Mouse (Mus musculus): ENCODE measurements around the gene Cldn6. TPM values are rescaled to one million over a fixed set of nuclear protein-coding genes. Genes with fewer than 3 reads are reported as not detected.

The Cldn6 gene
- total RNA-seq, 2 experiments from 2014 or later: not detected

DNA sequence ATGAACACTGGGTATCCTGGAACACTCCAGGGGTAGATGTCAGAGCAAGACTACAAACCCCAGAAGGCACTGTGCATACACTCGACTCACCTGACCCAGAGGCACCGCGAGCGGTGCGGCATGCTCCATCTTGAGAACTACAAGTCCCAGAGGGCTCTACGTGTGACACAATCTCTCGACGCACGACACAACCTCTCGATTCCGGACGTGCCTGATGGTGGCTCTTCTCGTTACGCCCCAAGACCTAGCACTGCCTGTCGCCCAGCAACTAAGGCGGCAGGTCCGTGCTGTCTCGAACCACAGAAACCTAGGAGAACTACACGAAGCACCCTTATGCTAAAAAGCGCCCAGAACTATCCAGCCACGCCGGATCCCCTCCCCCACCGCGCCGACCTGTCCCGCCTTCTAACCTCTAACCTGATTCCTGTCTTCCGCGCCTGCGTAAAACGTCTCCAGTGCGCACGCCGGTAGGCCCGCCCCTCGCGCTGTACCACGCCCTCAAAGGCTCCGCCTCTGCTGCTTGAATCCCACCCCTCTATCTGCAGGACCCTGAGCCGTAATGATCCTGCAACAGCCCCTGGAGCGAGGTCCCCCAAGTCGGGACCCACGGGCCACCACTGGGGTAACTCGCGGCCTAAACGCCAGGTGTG lies 5.5 kb upstream of the Cldn6 start, which contains the start of the genes Hcfc1r1 and Thoc6:
Gene Hcfc1r1 (plus strand): TSS at position 173 of the 650 bp plus-strand sequence.
Gene Thoc6 (minus strand): TSS at position 459 of the 650 bp plus-strand sequence.
- intact Hi-C loops (cut with DNase I): loop anchor here (5.0 kb wide), 1 partner anchor 34 kb away; no protein-coding TSS in a partner anchor
- peak; percentile 95 to 96 for DNase-seq (ENCODE audit: low spot score in 2 of 2)

DNA sequence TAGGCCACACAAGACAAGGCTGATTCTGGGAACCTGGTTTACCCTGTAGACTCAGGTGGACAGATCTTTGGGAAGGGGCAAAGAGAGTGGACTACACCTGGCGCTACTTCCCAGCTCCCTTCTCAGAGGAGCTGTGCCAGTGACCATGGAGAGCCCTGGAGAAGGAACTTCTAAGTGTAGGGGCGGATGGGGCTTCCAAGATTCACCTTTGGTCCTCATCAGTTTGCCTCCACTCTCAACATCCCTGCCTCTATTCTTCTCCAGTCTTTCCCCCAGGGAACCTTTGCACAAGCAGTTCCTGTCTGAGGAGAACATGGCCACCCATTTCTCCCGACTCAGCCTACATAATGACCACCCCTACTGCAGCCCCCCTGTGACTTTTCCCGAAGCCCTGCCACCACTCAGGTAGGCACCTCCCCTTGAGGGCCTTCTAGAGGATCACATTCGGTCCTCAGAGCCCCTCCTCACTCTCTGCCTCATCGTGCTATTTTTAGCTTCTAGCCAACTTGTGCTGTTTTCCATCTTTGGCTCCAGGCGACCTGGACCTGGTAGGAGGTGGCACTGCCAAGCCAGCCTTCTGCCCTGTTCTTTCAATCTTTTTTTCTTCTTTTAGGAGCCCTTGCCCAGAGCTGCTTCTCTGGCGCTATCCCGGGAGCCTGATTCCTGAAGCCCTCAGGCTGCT lies 4.6 kb upstream of the Cldn6 start:
- intact Hi-C loops (cut with DNase I): loop anchor here (5.0 kb wide), 1 partner anchor 33 kb away; no protein-coding TSS in a partner anchor
- DNase-seq (ENCODE audit: low spot score in 2 of 2): no peak

DNA sequence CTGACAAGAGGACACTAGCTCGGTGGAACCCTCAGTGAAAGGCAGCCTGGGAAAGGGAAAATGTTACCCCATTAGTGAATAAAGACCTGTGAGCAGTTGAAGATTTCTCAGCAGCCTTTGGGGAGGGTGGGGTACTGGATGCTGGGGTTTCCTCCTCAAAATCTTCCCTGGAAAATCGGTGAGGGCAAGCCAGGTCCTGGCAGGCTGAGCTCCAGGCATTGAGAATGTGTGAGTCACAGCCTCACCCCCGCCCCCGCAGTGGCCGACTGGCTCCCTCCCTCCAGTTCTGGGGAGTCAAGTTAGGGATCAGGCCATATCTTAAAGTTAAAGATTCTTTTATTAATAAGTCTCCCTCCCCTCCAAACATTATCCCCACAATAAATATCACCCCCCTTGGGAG lies 3.9 kb upstream of the Cldn6 start:
- intact Hi-C loops (cut with DNase I): no loop called here
- no peak for DNase-seq (ENCODE audit: low spot score in 2 of 2)

DNA sequence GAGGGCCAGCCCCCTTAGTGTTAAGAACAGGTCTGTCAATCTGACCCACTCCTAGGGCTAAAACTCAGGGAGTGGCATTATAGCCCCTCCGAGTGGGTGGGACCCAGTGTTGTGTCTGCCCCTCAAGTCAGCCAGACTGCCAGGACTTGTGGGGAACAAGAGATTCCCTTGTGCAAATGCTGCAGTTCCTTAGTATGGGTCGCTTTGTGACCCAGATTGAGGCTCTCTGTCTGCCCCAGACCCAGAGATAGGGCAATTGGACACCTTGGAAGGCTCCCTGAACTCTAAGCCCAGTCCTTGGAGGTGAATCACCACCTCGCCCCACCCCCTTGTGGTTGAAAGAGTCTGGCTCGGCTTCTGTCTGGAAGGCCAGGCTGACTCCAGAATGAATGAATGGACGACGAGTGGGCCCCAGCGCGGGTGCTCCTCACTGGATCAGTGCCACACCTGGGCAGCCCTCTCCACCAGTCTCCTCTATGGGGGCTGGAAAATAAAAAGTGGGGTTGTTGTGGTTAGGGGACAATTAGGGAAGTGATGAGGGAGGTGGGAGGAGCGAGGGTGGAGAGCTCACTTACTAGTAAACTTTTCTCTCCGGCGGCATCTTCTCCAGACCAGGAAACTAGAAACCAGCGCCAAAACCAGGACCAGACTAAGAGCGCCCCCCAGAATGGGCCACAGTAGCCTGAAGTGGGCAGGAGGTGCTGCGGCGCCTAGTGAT lies 3.3 kb upstream of the Cldn6 start:
- DNase-seq (ENCODE audit: low spot score in 2 of 2): peak in 1 of 2 experiments; percentile 32
- intact Hi-C loops (cut with DNase I): no loop called here

DNA sequence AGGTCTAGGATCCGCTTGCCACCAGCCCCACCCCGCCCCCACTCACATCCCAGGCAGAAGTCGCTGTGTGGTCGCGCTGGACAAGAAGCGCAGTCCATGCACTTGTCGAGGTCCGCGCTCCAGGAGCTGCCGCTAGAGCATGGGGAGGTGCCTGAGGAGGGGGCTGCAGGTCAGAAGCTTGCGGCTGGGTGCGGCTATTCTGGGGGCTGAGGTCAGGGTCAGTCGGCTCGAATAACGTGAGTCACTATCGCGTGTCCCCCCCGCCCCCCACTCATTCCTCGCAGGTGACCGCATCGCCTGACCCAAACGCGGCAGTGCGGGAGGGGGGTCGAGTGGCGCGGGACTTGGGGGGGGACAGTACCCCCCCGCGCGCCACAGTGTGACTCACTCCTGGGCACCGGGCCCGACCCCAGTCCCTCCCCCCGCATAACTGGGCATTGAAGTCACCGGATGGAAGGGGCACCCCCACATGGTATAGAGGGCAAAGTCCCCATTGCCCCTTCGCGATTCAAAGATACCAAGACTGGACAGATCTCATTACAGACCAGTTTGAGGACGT lies 2.5 kb upstream of the Cldn6 start:
- intact Hi-C loops (cut with DNase I): no loop called here
- DNase-seq (ENCODE audit: low spot score in 2 of 2): no peak

DNA sequence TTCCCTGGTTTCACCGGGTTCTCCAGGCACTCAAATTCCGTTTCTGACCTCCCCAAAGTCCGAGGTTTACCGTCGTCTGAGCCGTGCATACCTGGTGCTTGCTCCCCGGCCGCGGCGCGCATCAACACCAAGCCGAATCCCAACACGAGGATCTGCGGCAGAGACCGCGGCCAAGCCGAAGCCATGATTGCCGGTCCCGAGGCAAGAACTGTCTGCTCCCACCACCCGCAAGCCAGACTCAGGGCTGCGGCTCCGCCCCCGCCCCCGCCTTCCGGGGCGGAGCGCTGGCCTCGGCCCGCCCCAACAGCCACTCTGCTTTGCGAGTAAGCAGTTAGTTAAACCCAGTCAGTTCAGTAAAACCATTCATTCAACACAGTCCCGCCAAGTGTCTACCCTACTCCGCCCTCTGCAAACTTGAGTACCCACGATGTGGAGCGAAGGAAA lies 1.8 kb upstream of the Cldn6 start, which contains the start of gene Tnfrsf12a:
Gene Tnfrsf12a (minus strand): TSS at position 233 of the 444 bp plus-strand sequence.
- intact Hi-C loops (cut with DNase I): no loop called here
- DNase-seq (ENCODE audit: low spot score in 2 of 2): peak; percentile 74 to 84

DNA sequence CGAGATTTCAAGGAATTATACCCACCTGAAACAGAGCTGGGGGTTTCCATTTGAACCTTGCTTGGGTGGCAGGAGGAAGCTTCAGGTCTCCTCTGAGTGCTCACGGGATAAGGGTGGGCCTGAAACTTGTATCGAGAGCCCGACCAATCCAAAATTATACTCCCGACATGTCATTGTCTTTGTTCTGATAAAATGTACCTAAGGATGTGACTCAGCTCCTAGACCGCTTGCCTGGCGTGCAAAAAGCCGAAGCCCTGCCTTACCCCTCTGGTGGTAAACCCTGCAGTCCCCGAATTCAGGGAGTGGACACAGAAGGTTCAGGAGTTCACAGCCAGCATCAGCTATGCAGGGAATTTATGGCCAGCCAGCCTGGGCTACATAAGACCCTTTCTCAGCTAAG lies 1.3 kb downstream of the Cldn6 start:
- intact Hi-C loops (cut with DNase I): no loop called here
- no peak for DNase-seq (ENCODE audit: low spot score in 2 of 2)

DNA sequence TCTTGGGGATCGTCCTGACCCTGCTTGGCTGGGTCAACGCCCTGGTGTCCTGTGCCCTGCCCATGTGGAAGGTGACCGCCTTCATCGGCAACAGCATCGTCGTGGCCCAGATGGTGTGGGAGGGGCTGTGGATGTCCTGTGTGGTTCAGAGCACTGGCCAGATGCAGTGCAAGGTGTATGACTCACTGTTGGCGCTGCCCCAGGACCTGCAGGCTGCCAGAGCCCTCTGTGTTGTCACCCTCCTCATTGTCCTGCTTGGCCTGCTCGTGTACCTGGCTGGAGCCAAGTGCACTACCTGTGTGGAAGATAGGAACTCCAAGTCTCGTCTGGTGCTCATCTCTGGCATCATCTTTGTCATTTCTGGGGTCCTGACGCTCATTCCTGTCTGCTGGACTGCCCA lies 2.0 kb downstream of the Cldn6 start:
- intact Hi-C loops (cut with DNase I): no loop called here
- DNase-seq (ENCODE audit: low spot score in 2 of 2): no peak

DNA sequence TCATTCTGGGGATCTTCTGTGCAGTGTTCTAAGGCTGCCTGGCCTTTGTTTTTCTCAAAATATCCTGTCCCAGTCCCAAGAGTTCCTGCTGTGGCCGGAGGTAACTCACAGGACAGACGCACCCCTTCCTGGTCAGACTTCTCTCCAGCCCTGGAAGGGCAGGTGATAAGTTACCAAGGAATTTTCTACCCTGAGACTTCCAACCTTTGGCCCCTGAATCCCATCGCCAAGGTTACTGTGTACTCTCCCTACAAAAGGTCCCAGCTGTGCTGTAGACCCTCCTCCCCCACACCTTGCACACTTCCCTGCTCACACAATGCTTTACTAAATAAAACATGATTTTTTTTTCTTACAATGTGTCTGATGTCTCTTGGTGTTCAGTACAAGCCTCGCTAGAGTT lies 3.0 kb downstream of the Cldn6 start:
- DNase-seq (ENCODE audit: low spot score in 2 of 2): no peak
- intact Hi-C loops (cut with DNase I): no loop called here

DNA sequence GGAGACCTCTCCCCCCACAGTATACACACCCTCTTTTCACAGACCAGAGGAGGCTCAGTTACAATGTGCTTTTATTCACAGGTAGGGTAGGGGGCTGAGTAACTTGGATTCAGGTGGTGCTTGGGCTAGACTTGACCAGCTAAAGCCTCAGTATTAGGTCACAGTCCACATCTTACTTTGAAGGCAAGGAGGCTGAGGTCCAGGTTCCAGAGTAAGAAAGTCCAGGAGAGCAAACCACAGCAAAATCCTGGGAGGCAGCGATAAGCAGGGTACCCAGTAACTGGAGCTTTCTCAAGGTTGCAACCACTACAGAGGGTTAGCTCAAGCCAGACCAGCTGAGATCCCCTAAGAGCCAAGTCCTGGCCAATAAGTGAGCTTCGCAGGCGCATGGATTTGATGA lies 3.5 kb downstream of the Cldn6 start:
- intact Hi-C loops (cut with DNase I): no loop called here
- no peak for DNase-seq (ENCODE audit: low spot score in 2 of 2)

DNA sequence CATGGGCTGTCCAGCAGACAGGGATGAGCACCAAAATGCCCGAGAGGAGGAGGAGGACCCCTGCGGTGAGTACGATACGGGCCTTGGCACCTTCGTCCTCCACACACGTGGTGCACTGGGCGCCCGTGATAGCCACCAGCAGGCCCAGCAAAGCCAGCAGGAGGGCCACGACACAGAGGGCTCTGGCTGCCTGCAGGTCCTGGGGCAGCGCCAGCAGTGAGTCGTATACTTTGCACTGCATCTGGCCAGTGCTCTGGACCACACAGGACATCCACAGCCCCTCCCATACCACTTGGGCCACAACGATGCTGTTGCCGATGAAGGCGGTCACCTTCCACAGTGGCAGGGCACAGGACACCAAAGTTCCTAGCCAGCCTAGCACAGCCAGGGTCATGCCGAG lies 4.2 kb downstream of the Cldn6 start:
- intact Hi-C loops (cut with DNase I): no loop called here
- no peak for DNase-seq (ENCODE audit: low spot score in 2 of 2)

DNA sequence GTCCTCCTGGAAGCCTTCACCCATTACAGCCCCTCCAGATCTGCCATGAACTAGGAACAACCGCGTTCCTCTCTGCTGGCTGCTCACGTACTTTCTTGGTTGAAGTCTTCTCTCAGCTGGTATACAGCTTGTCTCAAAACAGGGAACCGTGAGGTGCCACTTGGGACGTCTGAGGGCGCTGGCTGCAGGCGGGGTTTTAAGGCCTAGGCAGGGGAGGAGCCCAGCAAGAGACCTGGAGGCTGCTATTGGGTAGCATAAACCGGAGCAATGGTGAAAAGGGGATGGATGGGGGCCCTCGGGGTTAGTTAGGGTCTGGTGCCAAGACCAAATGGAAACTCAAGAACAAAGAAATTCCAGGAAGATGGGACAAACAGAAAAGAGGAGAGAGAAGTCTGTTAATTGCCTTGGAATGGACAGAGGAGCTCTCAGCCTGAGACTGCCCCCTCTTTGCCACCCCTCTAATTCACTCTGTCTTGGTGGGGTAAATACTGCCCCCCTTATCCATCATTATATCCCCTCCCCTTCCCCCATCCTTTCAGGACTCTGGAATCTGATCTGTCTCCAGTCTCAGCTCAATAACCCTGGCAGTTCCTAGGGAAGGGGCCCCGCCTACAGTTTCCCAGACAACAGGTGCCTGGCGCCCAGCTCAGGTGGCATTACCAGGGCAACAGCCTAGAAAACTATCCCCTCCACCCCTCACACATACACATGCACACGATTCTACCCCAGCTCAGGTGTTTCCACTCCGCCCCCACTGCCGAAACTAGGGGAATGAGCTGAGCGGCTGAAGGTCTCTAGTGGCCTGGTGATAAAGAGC lies 5.0 kb downstream of the Cldn6 start, which contains the start of gene Cldn9:
Gene Cldn9 (minus strand): TSS at position 171 of the 817 bp plus-strand sequence.
- intact Hi-C loops (cut with DNase I): no loop called here
- DNase-seq (ENCODE audit: low spot score in 2 of 2): no peak

DNA sequence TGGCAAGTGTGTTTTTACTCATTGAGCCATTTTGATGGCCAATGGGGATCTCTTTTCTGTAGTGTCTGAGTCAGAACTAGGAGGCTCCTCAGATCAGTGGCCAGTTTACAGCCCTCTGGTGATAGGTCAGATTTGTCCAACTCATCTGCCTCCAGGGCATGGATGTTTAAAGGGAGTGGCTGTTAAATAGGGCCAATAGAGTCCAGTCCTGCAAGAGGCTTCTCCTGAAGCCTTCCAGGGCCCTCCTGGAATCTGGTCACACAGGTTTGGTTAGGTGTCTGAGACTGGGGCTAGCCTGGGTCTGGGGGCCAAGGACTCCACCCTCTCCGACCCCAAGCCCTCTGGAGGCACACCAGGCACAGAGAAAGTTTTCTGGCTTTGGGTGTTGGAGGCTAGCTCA lies 15.4 kb downstream of the Cldn6 start:
- no peak for DNase-seq (ENCODE audit: low spot score in 2 of 2)
- intact Hi-C loops (cut with DNase I): no loop called here

DNA sequence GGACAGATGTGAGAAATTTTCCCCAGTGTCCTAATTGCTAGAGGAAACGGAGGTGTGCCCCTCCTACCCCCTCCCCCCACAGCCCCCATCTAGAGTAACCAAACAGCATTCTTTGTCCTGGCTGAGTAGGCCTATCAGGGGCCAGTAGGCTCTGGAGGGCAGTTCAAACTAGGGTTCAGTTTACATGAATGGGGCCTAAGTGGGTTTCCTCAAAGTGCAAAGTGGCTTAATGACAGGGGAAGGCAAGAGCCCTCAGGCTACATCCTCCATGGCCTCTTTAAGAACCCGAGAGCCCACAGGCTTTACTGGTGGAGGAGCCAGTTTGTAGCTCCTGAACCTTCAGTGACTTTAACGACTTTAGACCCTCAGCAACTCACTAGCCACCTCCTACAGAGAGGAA lies 16.8 kb downstream of the Cldn6 start:
- intact Hi-C loops (cut with DNase I): no loop called here
- no peak for DNase-seq (ENCODE audit: low spot score in 2 of 2)

DNA sequence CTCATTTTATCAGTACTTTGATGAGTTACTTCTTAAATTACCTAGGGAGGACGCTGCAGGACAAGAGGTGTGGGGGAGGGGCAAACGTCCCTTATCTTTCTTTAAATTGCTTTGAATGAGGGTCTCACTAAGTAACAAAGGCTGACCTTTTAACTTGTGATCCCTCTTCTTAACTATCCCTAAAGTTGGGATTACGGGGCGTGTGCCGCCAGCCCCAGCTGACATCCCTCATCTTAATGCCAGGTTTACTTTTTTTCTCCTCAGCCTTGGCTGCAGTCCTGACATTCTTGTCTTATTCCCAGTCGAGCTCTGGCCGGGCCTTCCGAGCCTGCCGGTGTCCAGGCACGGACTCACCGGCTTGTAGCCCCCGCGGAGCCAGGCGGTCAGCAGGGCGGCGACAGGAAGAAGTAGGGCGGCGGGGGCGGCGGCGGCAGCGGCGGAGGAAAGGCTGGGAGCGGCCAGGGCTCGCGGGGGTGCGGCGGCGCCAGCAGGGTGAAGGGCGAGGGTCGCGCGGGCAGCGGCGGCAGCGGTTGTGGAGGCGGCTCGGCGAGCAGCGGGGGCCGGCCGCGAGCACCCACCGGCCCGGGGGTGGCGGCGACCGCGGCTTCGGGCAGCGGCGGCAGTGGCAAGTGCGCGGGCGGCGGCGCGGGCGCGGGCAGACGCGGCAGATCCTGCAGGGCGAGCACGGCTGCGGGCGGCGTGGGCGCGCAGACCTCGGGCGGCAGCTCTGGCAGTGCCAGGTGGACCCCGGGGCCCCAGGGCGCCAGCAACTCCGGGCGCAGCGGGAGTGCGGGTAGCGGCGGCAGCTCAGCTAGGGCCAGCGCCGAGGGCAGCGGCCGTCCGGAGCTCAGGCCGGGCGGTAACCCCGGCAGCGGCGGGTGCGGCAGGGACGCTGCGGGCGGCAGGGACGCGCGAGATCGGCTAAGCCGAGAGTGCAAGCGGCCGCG lies 20.4 kb downstream of the Cldn6 start:
- DNase-seq (ENCODE audit: low spot score in 2 of 2): peak; percentile 23 to 50
- intact Hi-C loops (cut with DNase I): loop anchor here (5.0 kb wide), 1 partner anchor 132 kb away; no protein-coding TSS in a partner anchor

DNA sequence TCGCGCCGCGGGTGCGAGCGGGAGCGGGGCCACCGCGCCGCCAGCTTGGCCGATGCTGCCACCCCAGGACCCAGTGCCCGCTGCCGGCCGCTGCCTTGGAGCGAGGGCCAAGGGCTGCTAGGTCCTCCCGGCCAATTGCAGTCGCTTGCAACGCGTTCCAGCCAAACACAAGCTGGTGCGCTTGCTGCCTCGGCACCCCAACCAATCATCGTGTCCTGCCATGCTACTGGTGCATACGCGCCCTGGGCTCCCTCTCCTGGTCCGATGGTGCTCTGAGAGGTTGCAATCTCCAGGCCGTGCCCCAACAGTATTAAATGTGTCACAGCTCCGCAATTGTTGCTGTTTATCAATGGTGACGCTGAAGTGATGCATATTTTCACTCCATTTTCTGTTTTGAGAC lies 21.0 kb downstream of the Cldn6 start:
- peak; percentile 87 for DNase-seq (ENCODE audit: low spot score in 2 of 2)
- intact Hi-C loops (cut with DNase I): loop anchor here (5.0 kb wide), 1 partner anchor 133 kb away; no protein-coding TSS in a partner anchor

DNA sequence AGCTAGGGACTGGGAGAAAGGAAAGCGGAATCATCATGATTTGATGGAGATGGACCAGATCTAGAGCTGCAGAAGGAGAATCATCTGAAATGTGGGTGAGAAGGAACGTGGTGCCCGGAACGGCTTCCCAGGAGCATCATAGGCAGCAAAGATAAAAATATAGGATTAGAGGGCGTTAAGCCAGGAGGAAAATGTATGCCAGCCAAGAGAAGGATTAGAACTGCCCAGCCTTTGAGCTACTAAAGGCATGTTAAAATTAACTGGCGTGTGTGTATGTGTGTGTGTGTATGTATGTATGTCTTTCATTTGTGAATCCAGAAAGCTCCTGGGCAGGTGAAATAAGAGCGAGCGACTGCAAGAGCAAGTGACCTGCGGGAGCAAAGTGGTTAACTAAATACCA lies 24.3 kb downstream of the Cldn6 start:
- intact Hi-C loops (cut with DNase I): loop anchor here (5.0 kb wide), 1 partner anchor 136 kb away; no protein-coding TSS in a partner anchor
- peak; percentile 16 to 30 for DNase-seq (ENCODE audit: low spot score in 2 of 2)

DNA sequence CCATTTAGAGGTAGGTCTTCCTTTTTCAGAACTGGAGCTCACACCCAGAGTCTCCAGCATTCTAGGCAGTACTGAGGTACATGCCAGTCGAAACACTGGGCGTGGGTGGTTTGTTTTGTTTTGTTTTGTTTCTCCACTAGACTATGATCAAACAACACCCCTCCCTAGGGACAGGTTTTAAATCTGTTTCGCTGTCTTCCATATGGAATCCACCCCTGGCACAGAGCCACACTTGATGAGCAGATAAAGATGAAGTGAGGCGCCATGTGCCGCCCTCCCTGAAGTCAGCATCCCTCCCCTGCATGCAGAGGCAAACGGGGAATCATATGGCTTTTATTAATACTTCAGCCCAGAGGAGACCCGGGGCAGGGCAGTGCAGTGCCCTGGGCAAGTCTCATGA lies 25.7 kb downstream of the Cldn6 start:
- peak; percentile 17 to 23 for DNase-seq (ENCODE audit: low spot score in 2 of 2)
- intact Hi-C loops (cut with DNase I): loop anchor here (5.0 kb wide), 2 partner anchors 32 to 137 kb away; partner anchors contain the start of genes Hcfc1r1 and Thoc6

All from left cerebral cortex, postnatal 36 days (tissue).